Mouse (Mus musculus) left cerebral cortex, postnatal 10 days (tissue): ENCODE results near the gene Mst1r. TPM values are rescaled to one million over a fixed set of nuclear protein-coding genes. Genes with fewer than 3 reads are reported as not detected.
A peak's percentile ranks its signal among the peaks of the same experiment; 100 is the strongest.

Experiments used
- DNase-seq, 2 experiments: peaks; one replicate each; pipeline ENCODE4 v3.0.0; 2021 to 2022; ENCODE audit warnings: low spot score in 2 of 2, mixed read lengths in 1 of 2; ENCODE audit errors: extremely low spot score in 1 of 2
- intact Hi-C: fragments of 180-260 bp; cut with DNase I; formaldehyde crosslinking; loops from one replicate; pipeline ENCODE4 v1.15.1; 2025
- total RNA-seq, 2 experiments: library from RNA; stranded (reverse); gene quantifications; 2 replicates each; pipeline ENCODE4 v1.2.3; 2021

Gene Mst1r
- total RNA-seq, 2 experiments from 2014 or later = 1.8 to 2.4 TPM

GRCm38 (mm10) chr9:107947241-107948194 lies 40.8 kb downstream of the Mst1r start:
- DNase-seq = no peak
- intact Hi-C loops = no loop called here

DNA sequence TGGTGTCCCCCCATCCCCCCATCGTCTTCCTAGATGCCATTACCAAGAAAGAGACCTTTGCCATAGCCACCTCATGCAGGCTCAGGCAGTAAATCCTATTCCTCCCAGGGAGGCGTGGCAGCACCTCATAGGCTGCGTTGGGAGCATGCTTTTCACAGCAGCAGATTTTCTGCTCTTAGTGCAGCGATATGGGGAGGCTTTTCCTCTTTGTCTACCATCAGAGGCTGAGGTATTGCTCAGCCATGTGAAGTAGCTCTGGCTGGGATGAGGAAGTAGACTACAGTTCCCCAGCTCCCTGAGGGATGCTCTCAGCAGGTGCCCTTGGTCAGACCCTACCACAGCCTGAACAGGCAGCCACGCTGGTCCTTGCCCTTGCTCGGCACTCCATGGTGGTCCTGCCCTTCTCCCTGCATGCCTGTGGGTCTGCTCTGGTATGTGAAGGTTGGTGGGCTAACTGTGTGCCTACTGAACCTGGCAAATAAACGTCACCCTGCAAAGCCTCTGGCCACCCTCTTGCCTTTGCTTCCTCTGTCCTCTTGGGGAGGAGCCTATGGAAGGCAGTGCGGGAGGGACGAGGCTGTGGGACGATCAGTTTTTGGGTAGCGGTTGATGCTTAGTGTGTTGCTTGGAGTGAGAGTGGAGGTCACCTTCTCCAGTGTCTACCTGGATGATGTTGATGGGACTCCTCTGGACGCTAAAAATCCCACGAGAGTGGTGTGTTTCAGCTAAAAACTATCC lies 42.7 kb downstream of the Mst1r start:
- DNase-seq = no peak
- intact Hi-C loops = no loop called here

GRCm38 (mm10) chr9:107949922-107950235 lies 43.2 kb downstream of the Mst1r start, which contains the start of gene Traip:
Gene Traip (plus strand): TSS chr9:107950136.
- no peak for DNase-seq
- intact Hi-C loops = no loop called here

- peak; percentile 91 to 97 for DNase-seq
- intact Hi-C loops = no loop called here
Observed at GRCm38 (mm10) chr9:107950460-107951355, 44.0 kb downstream of the Mst1r start.

GRCm38 (mm10) chr9:107955613-107956289 lies 49.1 kb downstream of the Mst1r start:
- intact Hi-C loops = no loop called here
- DNase-seq = no peak

GRCm38 (mm10) chr9:107957141-107957540 lies 50.5 kb downstream of the Mst1r start:
- DNase-seq = no peak
- intact Hi-C loops = no loop called here

DNA sequence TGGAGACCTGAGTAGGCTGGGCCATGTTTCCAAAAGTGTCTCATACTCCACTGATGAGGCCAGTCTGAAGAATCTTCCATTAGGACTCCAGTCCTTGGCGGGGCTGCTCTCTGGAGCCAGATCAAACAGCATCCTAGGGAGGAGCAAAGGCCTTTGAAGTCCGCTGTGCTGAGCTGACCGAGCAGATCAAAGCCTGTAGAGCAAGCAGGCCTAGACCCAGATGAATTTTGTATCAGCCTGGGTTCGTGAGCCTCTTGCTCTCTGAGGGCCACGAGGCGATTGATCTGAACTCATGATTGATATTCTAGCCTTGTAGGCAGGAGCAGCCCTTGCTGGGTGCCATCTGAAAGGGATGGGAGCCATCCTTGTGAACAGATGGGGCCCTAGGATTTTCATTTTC lies 53.2 kb downstream of the Mst1r start:
- intact Hi-C loops = loop anchor here (5.0 kb wide), 2 partner anchors 92 to 107 kb away; partner anchors contain the start of gene Amigo3
- DNase-seq = peak in 1 of 2 experiments; percentile 78

DNA sequence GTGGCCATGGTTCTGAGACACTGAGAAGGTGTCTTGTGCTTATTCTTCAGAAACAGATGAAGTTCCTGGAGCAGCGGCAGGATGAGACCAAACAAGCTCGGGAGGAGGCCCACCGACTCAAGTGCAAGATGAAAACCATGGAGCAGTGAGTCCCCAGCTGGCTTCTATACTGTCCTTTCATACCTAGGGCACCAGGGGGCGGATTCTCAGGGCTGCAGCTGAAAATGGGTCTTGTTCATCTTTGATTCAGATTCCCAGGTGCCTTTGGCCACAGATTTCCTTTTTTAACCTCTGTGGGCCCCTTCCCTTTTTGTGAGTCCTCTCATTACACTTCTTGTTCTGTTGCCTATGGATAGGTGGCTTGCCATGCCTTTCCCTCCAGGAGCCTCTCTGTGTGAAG lies 54.3 kb downstream of the Mst1r start:
- intact Hi-C loops = loop anchor here (5.0 kb wide), 2 partner anchors 91 to 106 kb away; partner anchors contain the start of gene Amigo3

GRCm38 (mm10) chr9:107961351-107961762 lies 54.7 kb downstream of the Mst1r start:
- DNase-seq = peak; percentile 78 to 79
- intact Hi-C loops = loop anchor here (5.0 kb wide), 2 partner anchors 91 to 106 kb away; partner anchors contain the start of gene Amigo3

More for the DNA sequence above, 54.3 kb downstream of the Mst1r start:
- no peak for DNase-seq

GRCm38 (mm10) chr9:107961881-107962280 lies 55.2 kb downstream of the Mst1r start:
- intact Hi-C loops = loop anchor here (1.0 to 5.0 kb wide), 3 partner anchors 61 to 105 kb away; partner anchors contain the start of gene Amigo3
- DNase-seq = peak; percentile 72 to 75

GRCm38 (mm10) chr9:107962916-107963315 lies 56.2 kb downstream of the Mst1r start:
- DNase-seq = no peak
- intact Hi-C loops = loop anchor here (1.0 to 5.0 kb wide), 4 partner anchors 23 to 104 kb away; partner anchors contain the start of gene Amigo3

GRCm38 (mm10) chr9:107963700-107964099 lies 57.0 kb downstream of the Mst1r start:
- intact Hi-C loops = loop anchor here (1.0 to 5.0 kb wide), 3 partner anchors 23 to 104 kb away; partner anchors contain the start of gene Amigo3
- DNase-seq = peak; percentile 63 to 89

- intact Hi-C loops = loop anchor here (5.0 kb wide), 2 partner anchors 88 to 103 kb away; partner anchors contain the start of gene Amigo3
- no peak for DNase-seq
Observed at GRCm38 (mm10) chr9:107964681-107965080, 58.0 kb downstream of the Mst1r start.

- DNase-seq = no peak
- intact Hi-C loops = no loop called here
Observed at GRCm38 (mm10) chr9:107966676-107967075, 60.0 kb downstream of the Mst1r start.

DNA sequence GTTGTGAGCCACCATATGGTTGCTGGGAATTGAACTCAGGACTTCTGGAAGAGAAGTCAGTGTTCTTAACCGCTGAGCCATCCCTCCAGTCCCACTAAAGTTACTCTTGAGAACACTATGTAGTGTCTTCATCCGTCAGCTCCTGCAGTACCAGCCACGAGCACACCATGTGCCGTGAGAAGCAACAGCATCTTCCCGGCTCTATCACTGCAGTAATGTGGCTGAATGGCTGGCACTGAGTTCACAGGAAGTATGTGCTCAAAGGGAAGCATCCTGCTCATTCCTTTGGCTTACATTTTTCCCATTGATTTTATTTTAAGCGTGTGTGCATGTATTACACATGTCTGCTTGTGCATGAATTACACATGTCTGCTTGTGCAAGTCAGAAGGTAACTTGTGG lies 60.8 kb downstream of the Mst1r start:
- intact Hi-C loops = no loop called here
- no peak for DNase-seq

- no peak for DNase-seq
- intact Hi-C loops = no loop called here
Observed at GRCm38 (mm10) chr9:107968531-107968930, 61.9 kb downstream of the Mst1r start.
